Mouse (Mus musculus) forebrain, embryonic 16.5 days (tissue): ENCODE measurements around the gene Tardbp. TPM values are rescaled to one million over a fixed set of nuclear protein-coding genes. Genes with fewer than 3 reads are reported as not detected.

Source experiments
- ATAC-seq: fragments of 200-750 bp; cut with Nextera tagmentation; 2 replicates; pipeline ENCODE4 v1.8.0; 2017; ENCODE audit warnings: mild to moderate bottlenecking, moderate library complexity
- H3K27ac ChIP-seq: fragments of 300-500 bp; sonication (generic); 2 replicates; pipeline ENCODE4 v1.5.1; 2014; ENCODE audit warnings: low read length, control low read depth
- H3K27me3 ChIP-seq: fragments of 300-500 bp; sonication (generic); replicated peaks from 2 replicates; pipeline ENCODE4 v1.6.1; 2014; ENCODE audit warnings: low read length; ENCODE audit not compliant: control insufficient read depth, insufficient read depth
- H3K36me3 ChIP-seq: fragments of 300-500 bp; sonication (generic); 2 replicates; pipeline ENCODE4 v1.6.1; 2014; ENCODE audit not compliant: control insufficient read depth, insufficient read depth
- H3K4me1 ChIP-seq: fragments of 300-500 bp; sonication (generic); replicated peaks from 2 replicates; pipeline ENCODE4 v1.6.1; 2014; ENCODE audit warnings: low read length; ENCODE audit not compliant: control insufficient read depth, insufficient read depth
- H3K4me2 ChIP-seq: fragments of 300-500 bp; sonication (generic); 2 replicates; pipeline ENCODE4 v1.6.1; 2014; ENCODE audit warnings: mild to moderate bottlenecking, low read length, control low read depth
- H3K4me3 ChIP-seq: fragments of 300-500 bp; sonication (generic); replicated peaks from 2 replicates; pipeline ENCODE4 v1.5.1; 2014; ENCODE audit warnings: mild to moderate bottlenecking, low read length, control low read depth
- H3K9ac ChIP-seq: fragments of 300-500 bp; sonication (generic); replicated peaks from 2 replicates; pipeline ENCODE4 v1.6.1; 2014; ENCODE audit warnings: low read depth, low read length, control low read depth
- H3K9me3 ChIP-seq: fragments of 300-500 bp; sonication (generic); 2 replicates; pipeline ENCODE4 v1.6.1; 2016; ENCODE audit warnings: low read length; ENCODE audit not compliant: control insufficient read depth
- WGBS: fragments of 180-500 bp; shearing (Covaris S2); extraction: QIAGEN DNeasy Blood & Tissue Kit; methylation state at CpG from one replicate; pipeline ENCODE4 v1.1.7; 2014; 5-methylcytosine and 5-hydroxymethylcytosine counted together
- polyA plus RNA-seq: library from polyadenylated mRNA; unstranded; fragments of >200 nt; fragmentation: Nextera tagmentation; extraction: Ambion mirVana; gene quantifications from 2 replicates; pipeline ENCODE4 v1.2.1, GENCODE M21; 2015

Gene Tardbp
- polyA plus RNA-seq, 1 experiment from 2014 or later = 277 TPM

- 67% methylated on average over 15 of the region's 15 CpGs for WGBS
- no peaks in the 10 kb centered on the region for H3K36me3 ChIP-seq
- ATAC-seq = no peak
- H3K4me1 ChIP-seq = peaks cover 5% of the 10 kb centered on the region; the same call in 1 of the 2 replicates
- H3K27ac ChIP-seq = no peak within 1 kb of the TSS
- no peak within 1 kb of the TSS for H3K9ac ChIP-seq
- H3K9me3 ChIP-seq = no peaks in the 10 kb centered on the region
- no peak within 1 kb of the TSS for H3K4me3 ChIP-seq
- H3K4me2 ChIP-seq = peak within 1 kb of the TSS; percentile 4
- H3K27me3 ChIP-seq = no peaks in the 10 kb centered on the region
These were observed 16.7 kb upstream of the Tardbp start, which contains the start of gene Gm572 for GRCm38 (mm10) chr4:148643291-148644156. Gene Gm572 (plus strand): TSS chr4:148643317.

GRCm38 (mm10) chr4:148641121-148641520, 14.3 kb upstream of the Tardbp start:
- no peaks in the 10 kb centered on the region for H3K9me3 ChIP-seq
- peaks cover 5% of the 10 kb centered on the region; the same call in 1 of the 2 replicates for H3K4me1 ChIP-seq
- no peak overlapping the region for H3K4me2 ChIP-seq
- no peak overlapping the region for H3K9ac ChIP-seq
- no peak for ATAC-seq
- H3K27ac ChIP-seq = no peak overlapping the region
- no peaks in the 10 kb centered on the region for H3K27me3 ChIP-seq
- H3K36me3 ChIP-seq = no peaks in the 10 kb centered on the region
- WGBS = 74% methylated on average over 5 of the region's 5 CpGs
- no peak overlapping the region for H3K4me3 ChIP-seq

DNA sequence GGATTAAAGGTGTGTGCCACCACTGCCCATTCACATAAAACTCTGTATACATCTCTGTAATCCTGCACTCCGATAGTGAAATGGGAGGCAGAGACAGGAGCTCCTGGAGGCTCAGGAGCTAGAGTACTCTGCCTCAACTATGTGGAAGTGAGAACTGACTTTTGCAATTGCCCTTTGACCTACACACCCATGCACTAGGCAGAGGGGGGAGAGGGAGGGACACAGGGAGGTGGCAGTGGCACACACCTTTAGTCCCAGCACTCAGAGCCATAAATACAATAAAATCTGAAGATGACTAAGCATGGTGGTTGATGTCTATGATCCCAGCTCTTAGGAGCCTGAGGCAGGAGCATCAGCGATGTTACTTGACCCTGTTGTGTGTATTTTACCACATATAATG, 12.6 kb upstream of the Tardbp start:
- no peak for ATAC-seq
- H3K27me3 ChIP-seq = no peaks in the 10 kb centered on the region
- H3K27ac ChIP-seq = no peak overlapping the region
- WGBS = 91% methylated on average over 2 of the region's 2 CpGs
- H3K4me2 ChIP-seq = no peak overlapping the region
- H3K36me3 ChIP-seq = no peaks in the 10 kb centered on the region
- H3K9me3 ChIP-seq = no peaks in the 10 kb centered on the region
- peaks cover 5% of the 10 kb centered on the region; the same call in 1 of the 2 replicates for H3K4me1 ChIP-seq
- no peak overlapping the region for H3K9ac ChIP-seq
- no peak overlapping the region for H3K4me3 ChIP-seq

- no peaks in the 10 kb centered on the region for H3K4me1 ChIP-seq
- no peak for ATAC-seq
- no peak overlapping the region for H3K4me2 ChIP-seq
- no peak overlapping the region for H3K4me3 ChIP-seq
- no peak overlapping the region for H3K27ac ChIP-seq
- WGBS = 52% methylated on average over 9 of the region's 9 CpGs
- no peaks in the 10 kb centered on the region for H3K9me3 ChIP-seq
- H3K36me3 ChIP-seq = no peaks in the 10 kb centered on the region
- no peaks in the 10 kb centered on the region for H3K27me3 ChIP-seq
- no peak overlapping the region for H3K9ac ChIP-seq
These were observed 11.5 kb upstream of the Tardbp start for GRCm38 (mm10) chr4:148638302-148638701.

- 88% methylated on average over 2 of the region's 2 CpGs for WGBS
- no peak overlapping the region for H3K4me3 ChIP-seq
- H3K4me1 ChIP-seq = no peaks in the 10 kb centered on the region
- H3K4me2 ChIP-seq = no peak overlapping the region
- no peak for ATAC-seq
- no peaks in the 10 kb centered on the region for H3K36me3 ChIP-seq
- no peak overlapping the region for H3K9ac ChIP-seq
- no peaks in the 10 kb centered on the region for H3K9me3 ChIP-seq
- H3K27me3 ChIP-seq = no peaks in the 10 kb centered on the region
- no peak overlapping the region for H3K27ac ChIP-seq
These were observed 8.5 kb upstream of the Tardbp start for GRCm38 (mm10) chr4:148635309-148635708.

GRCm38 (mm10) chr4:148633395-148634061, 6.7 kb upstream of the Tardbp start:
- no peak overlapping the region for H3K4me2 ChIP-seq
- no peak for ATAC-seq
- no peak overlapping the region for H3K27ac ChIP-seq
- H3K27me3 ChIP-seq = no peaks in the 10 kb centered on the region
- WGBS = 70% methylated on average over 2 of the region's 2 CpGs
- no peaks in the 10 kb centered on the region for H3K9me3 ChIP-seq
- no peaks in the 10 kb centered on the region for H3K36me3 ChIP-seq
- H3K4me3 ChIP-seq = no peak overlapping the region
- H3K4me1 ChIP-seq = no peaks in the 10 kb centered on the region
- H3K9ac ChIP-seq = no peak overlapping the region

DNA sequence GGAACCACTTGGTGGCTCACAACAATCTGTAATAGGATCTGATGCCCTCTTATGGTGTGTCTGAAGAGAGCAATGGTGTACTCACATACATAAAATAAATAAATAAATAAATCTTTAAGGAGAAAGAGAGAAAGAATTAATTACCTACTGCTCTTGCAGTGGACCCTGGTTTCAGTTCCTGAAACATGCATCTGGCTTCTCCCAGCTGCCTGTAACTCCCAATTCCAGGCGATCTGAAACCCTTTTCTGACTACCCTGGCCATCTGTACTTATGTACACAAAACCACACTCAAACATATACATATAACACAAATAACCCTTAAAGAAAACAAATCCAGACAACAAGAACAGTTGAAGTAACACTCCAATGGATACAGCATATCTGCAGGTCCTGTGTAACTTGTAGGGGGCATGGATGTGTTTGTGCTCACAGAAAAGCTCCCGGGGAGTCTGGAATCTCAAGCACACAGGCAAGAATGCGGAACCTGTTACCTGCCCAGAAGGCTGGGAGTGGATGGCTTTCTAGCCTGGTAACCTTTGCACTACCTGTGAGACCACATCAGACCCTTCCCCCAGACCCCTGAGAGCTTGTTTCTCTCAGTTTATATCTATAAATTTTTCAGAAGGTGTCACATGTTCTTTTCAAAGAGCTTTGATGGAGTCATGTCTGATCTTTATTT, 5.3 kb upstream of the Tardbp start:
- H3K4me1 ChIP-seq = 0 out of 2 replicates have a peak, but pooled peaks cover 2% of the 10 kb centered on the region
- no peaks in the 10 kb centered on the region for H3K27me3 ChIP-seq
- no peak overlapping the region for H3K4me3 ChIP-seq
- no peaks in the 10 kb centered on the region for H3K36me3 ChIP-seq
- 75% methylated on average over 3 of the region's 3 CpGs for WGBS
- no peak overlapping the region for H3K9ac ChIP-seq
- H3K9me3 ChIP-seq = no peaks in the 10 kb centered on the region
- H3K27ac ChIP-seq = no peak overlapping the region
- H3K4me2 ChIP-seq = no peak overlapping the region
- ATAC-seq = no peak

GRCm38 (mm10) chr4:148627246-148627645, 427 bp upstream of the Tardbp start:
- Histone ChIP-seq H3K36me3 (peaks cover 15% of the 10 kb centered on the region), H3K4me2 (peak overlapping the region; percentile 57), H3K9me3 (no peaks in the 10 kb centered on the region), H3K27ac (no peak overlapping the region), H3K9ac (peak overlapping the region; percentile 22; the same call in 1 of the 2 replicates), H3K4me1 (peaks cover 18% of the 10 kb centered on the region), H3K27me3 (no peaks in the 10 kb centered on the region), H3K4me3 (peak overlapping the region; percentile 99)
- WGBS = 63% methylated on average over 3 of the region's 3 CpGs
- ATAC-seq = peak; percentile 7; the same call in 1 of the 2 replicates
